Mouse (Mus musculus) liver, postnatal 0 days (tissue): ENCODE measurements around the gene Sh3bp1.

Source experiments
- CTCF ChIP-seq: sonication (generic); IDR thresholded peaks from 2 replicates; pipeline ENCODE4 v1.5.1; 2016; ENCODE audit warnings: antibody characterized with exemption, low read depth
- EP300 ChIP-seq: IDR thresholded peaks from 2 replicates; pipeline ENCODE4 v1.6.1; 2016; ENCODE audit warnings: antibody characterized with exemption, low read depth, mild to moderate bottlenecking

- no peak for TF ChIP-seq CTCF
- TF ChIP-seq EP300, result no peak
These were observed 24.6 kb upstream of the Sh3bp1 start for GRCm38 (mm10) chr15:78874989-78875388.
